Mouse (Mus musculus): ENCODE results near the gene H3f3b. TPM values are rescaled to one million over a fixed set of nuclear protein-coding genes. Genes with fewer than 3 reads are reported as not detected.

Gene H3f3b
- polyA plus RNA-seq, 1 experiment = 1,173 TPM

- no peak for DNase-seq (ENCODE audit: low read depth)
- TF ChIP-seq CTCF (IDR thresholded peaks at IDR 0.05; ENCODE audit: borderline replicate concordance, extremely low read depth, insufficient read depth, insufficient read length) = no peak
- TF ChIP-seq POLR2A (IDR thresholded peaks at IDR 0.05; ENCODE audit: borderline replicate concordance, extremely low read depth, insufficient read depth, insufficient read length, poor library complexity, severe bottlenecking) = no peak
Observed at GRCm38 (mm10) chr11:116061641-116062415, 34.1 kb upstream of the H3f3b start.

- no peak for TF ChIP-seq CTCF (IDR thresholded peaks at IDR 0.05; ENCODE audit: borderline replicate concordance, extremely low read depth, insufficient read depth, insufficient read length)
- no peak for TF ChIP-seq POLR2A (IDR thresholded peaks at IDR 0.05; ENCODE audit: borderline replicate concordance, extremely low read depth, insufficient read depth, insufficient read length, poor library complexity, severe bottlenecking)
Observed at GRCm38 (mm10) chr11:116060596-116060995, 32.8 kb upstream of the H3f3b start.

GRCm38 (mm10) chr11:116059691-116060025 is 31.9 kb upstream of the H3f3b start:
- TF ChIP-seq CTCF (IDR thresholded peaks at IDR 0.05; ENCODE audit: borderline replicate concordance, extremely low read depth, insufficient read depth, insufficient read length) = no peak
- no peak for TF ChIP-seq POLR2A (IDR thresholded peaks at IDR 0.05; ENCODE audit: borderline replicate concordance, extremely low read depth, insufficient read depth, insufficient read length, poor library complexity, severe bottlenecking)
- no peak for DNase-seq (ENCODE audit: low read depth)

More at GRCm38 (mm10) chr11:116060596-116060995, 32.8 kb upstream of the H3f3b start:
- no peak for DNase-seq (ENCODE audit: low read depth)

DNA sequence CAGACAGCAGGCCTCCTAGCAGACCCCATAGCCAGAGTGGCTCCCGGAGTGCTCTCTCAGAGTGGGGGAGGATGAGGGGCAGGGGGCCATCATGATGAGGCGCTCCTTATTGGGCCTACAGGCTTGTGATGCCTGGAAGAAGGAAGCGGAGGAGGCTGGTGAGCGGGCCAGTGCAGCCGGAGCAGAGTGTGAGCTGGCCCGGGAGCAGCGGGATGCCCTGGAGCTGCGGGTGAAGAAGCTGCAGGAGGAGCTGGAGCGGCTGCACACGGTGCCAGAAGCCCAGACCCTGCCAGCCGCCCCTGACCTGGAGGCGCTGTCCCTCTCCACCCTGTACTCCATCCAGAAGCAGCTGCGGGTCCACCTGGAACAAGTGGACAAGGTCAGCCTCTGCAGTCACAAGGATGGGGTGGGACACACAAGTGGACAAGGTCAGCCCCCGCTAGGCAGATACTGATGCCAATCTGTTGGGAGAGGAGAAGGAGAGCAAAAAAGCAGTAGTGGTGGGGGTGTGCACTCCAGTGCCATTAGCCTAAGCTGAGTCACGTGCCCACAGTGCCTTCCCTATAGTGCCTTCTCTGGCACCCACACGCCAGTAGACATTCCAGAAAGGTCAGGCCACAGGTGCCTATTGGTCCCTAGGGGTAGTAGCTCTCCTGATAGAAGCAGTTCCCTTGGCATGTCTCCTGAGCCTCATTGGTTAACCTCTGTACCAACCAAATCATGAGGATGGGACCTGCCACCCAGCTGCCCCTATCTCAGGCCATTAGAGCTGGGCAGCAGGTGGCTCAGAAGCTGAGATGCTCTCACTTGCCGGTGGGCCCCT is 31.3 kb upstream of the H3f3b start:
- DNase-seq (ENCODE audit: low read depth) = no peak
- TF ChIP-seq POLR2A (IDR thresholded peaks at IDR 0.05; ENCODE audit: borderline replicate concordance, extremely low read depth, insufficient read depth, insufficient read length, poor library complexity, severe bottlenecking) = no peak
- TF ChIP-seq CTCF (IDR thresholded peaks at IDR 0.05; ENCODE audit: borderline replicate concordance, extremely low read depth, insufficient read depth, insufficient read length) = no peak

- DNase-seq (ENCODE audit: low read depth) = no peak
- no peak for TF ChIP-seq CTCF (IDR thresholded peaks at IDR 0.05; ENCODE audit: borderline replicate concordance, extremely low read depth, insufficient read depth, insufficient read length)
- no peak for TF ChIP-seq POLR2A (IDR thresholded peaks at IDR 0.05; ENCODE audit: borderline replicate concordance, extremely low read depth, insufficient read depth, insufficient read length, poor library complexity, severe bottlenecking)
Observed at GRCm38 (mm10) chr11:116058022-116058614, 30.4 kb upstream of the H3f3b start.

GRCm38 (mm10) chr11:116057237-116057881 is 29.6 kb upstream of the H3f3b start:
- no peak for TF ChIP-seq CTCF (IDR thresholded peaks at IDR 0.05; ENCODE audit: borderline replicate concordance, extremely low read depth, insufficient read depth, insufficient read length)
- no peak for TF ChIP-seq POLR2A (IDR thresholded peaks at IDR 0.05; ENCODE audit: borderline replicate concordance, extremely low read depth, insufficient read depth, insufficient read length, poor library complexity, severe bottlenecking)
- no peak for DNase-seq (ENCODE audit: low read depth)

- DNase-seq (ENCODE audit: low read depth) = no peak
- TF ChIP-seq POLR2A (IDR thresholded peaks at IDR 0.05; ENCODE audit: borderline replicate concordance, extremely low read depth, insufficient read depth, insufficient read length, poor library complexity, severe bottlenecking) (no peak), CTCF (IDR thresholded peaks at IDR 0.05; ENCODE audit: borderline replicate concordance, extremely low read depth, insufficient read depth, insufficient read length) (no peak)
Observed at GRCm38 (mm10) chr11:116055873-116056272, 28.1 kb upstream of the H3f3b start.

GRCm38 (mm10) chr11:116053510-116054229 is 25.9 kb upstream of the H3f3b start:
- TF ChIP-seq POLR2A (IDR thresholded peaks at IDR 0.05; ENCODE audit: borderline replicate concordance, extremely low read depth, insufficient read depth, insufficient read length, poor library complexity, severe bottlenecking) = no peak
- TF ChIP-seq CTCF (IDR thresholded peaks at IDR 0.05; ENCODE audit: borderline replicate concordance, extremely low read depth, insufficient read depth, insufficient read length) = no peak
- no peak for DNase-seq (ENCODE audit: low read depth)

DNA sequence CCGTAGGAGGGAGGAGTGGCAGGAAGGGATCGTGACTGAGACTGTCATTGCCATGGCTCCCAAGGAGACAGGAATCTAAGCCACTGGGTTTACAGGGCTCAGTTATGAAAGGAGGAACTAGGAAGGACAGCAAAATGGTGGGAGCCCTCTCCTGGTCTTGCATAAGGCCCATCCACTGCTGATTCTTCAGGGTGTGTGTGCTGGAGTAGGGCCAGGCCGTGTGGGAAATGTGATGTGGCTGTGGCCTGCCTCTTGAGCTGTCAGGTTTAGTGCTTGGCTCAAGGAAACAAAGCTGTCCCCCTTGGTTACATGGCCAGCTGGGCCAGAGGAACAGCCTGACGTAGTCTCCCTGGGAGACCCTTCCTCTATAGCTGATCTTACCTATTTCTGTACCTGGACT is 22.4 kb upstream of the H3f3b start:
- DNase-seq (ENCODE audit: low read depth) = no peak
- TF ChIP-seq CTCF (IDR thresholded peaks at IDR 0.05; ENCODE audit: borderline replicate concordance, extremely low read depth, insufficient read depth, insufficient read length) (no peak), POLR2A (IDR thresholded peaks at IDR 0.05; ENCODE audit: borderline replicate concordance, extremely low read depth, insufficient read depth, insufficient read length, poor library complexity, severe bottlenecking) (no peak)

- TF ChIP-seq CTCF (IDR thresholded peaks at IDR 0.05; ENCODE audit: borderline replicate concordance, extremely low read depth, insufficient read depth, insufficient read length) (no peak), POLR2A (IDR thresholded peaks at IDR 0.05; ENCODE audit: borderline replicate concordance, extremely low read depth, insufficient read depth, insufficient read length, poor library complexity, severe bottlenecking) (no peak)
- no peak for DNase-seq (ENCODE audit: low read depth)
Observed at GRCm38 (mm10) chr11:116049610-116050009, 21.8 kb upstream of the H3f3b start.
